Mouse (Mus musculus) hindbrain, embryonic 16.5 days (tissue): ENCODE data around the gene Tcte1. TPM values are rescaled to one million over a fixed set of nuclear protein-coding genes. Genes with fewer than 3 reads are reported as not detected.

Source experiments
- ATAC-seq: fragments of 200-750 bp; cut with Nextera tagmentation; 2 replicates; pipeline ENCODE4 v1.8.0; 2017; ENCODE audit warnings: moderate TSS enrichment, moderate library complexity
- H3K27ac ChIP-seq: fragments of 300-500 bp; sonication (generic); 2 replicates; pipeline ENCODE4 v1.5.1; 2014; ENCODE audit warnings: low read depth, mild to moderate bottlenecking, control low read depth, low read length, moderate library complexity
- H3K27me3 ChIP-seq: fragments of 300-500 bp; sonication (generic); replicated peaks from 2 replicates; pipeline ENCODE4 v1.6.1; 2014; ENCODE audit warnings: low read length; ENCODE audit not compliant: control insufficient read depth, insufficient read depth
- H3K36me3 ChIP-seq: fragments of 300-500 bp; sonication (generic); 2 replicates; pipeline ENCODE4 v1.6.1; 2014; ENCODE audit warnings: mild to moderate bottlenecking, low read length, moderate library complexity, mixed read lengths; ENCODE audit not compliant: control insufficient read depth, insufficient read depth
- H3K4me1 ChIP-seq: fragments of 300-500 bp; sonication (generic); 2 replicates; pipeline ENCODE4 v1.6.1; 2014; ENCODE audit warnings: low read depth, low read length; ENCODE audit not compliant: control insufficient read depth, insufficient read depth
- H3K4me2 ChIP-seq: fragments of 300-500 bp; sonication (generic); 2 replicates; pipeline ENCODE4 v1.6.1; 2014; ENCODE audit warnings: mild to moderate bottlenecking, low read length, control low read depth, moderate library complexity
- H3K4me3 ChIP-seq: fragments of 300-500 bp; sonication (generic); 2 replicates; pipeline ENCODE4 v1.5.1; 2014; ENCODE audit warnings: mild to moderate bottlenecking, low read length, control low read depth, moderate library complexity
- H3K9ac ChIP-seq: fragments of 300-500 bp; sonication (generic); 2 replicates; pipeline ENCODE4 v1.6.1; 2014; ENCODE audit warnings: low read depth, mild to moderate bottlenecking, control low read depth, low read length, moderate library complexity
- H3K9me3 ChIP-seq: fragments of 300-500 bp; sonication (generic); 2 replicates; pipeline ENCODE4 v1.6.1; 2014; ENCODE audit warnings: mild to moderate bottlenecking, low read length, moderate library complexity; ENCODE audit not compliant: control insufficient read depth
- WGBS: fragments of 180-500 bp; shearing (Covaris S2); extraction: QIAGEN DNeasy Blood & Tissue Kit; methylation state at CpG from one replicate; pipeline ENCODE4 v1.1.7; 2014; 5-methylcytosine and 5-hydroxymethylcytosine counted together
- polyA plus RNA-seq: library from polyadenylated mRNA; unstranded; fragments of >200 nt; fragmentation: Nextera tagmentation; extraction: Ambion mirVana; gene quantifications from 2 replicates; pipeline ENCODE4 v1.2.1, GENCODE M21; 2015

The Tcte1 gene
- polyA plus RNA-seq, 1 experiment from 2014 or later, result 6.3 TPM

GRCm38 (mm10) chr17:45518766-45519475 lies 4.3 kb upstream of the Tcte1 start:
- peaks cover 14% of the 10 kb centered on the region for H3K4me1 ChIP-seq
- peak overlapping the region; percentile 49; the same call in 1 of the 2 replicates for H3K27ac ChIP-seq
- peaks cover 5% of the 10 kb centered on the region; the same call in 1 of the 2 replicates for H3K36me3 ChIP-seq
- H3K4me2 ChIP-seq, result no peak overlapping the region
- no peak overlapping the region for H3K9ac ChIP-seq
- no peaks in the 10 kb centered on the region for H3K27me3 ChIP-seq
- H3K4me3 ChIP-seq, result no peak overlapping the region
- peak; percentile 35 for ATAC-seq
- H3K9me3 ChIP-seq, result no peaks in the 10 kb centered on the region
- 72% methylated on average over 12 of the region's 12 CpGs for WGBS

GRCm38 (mm10) chr17:45520136-45520535 lies 3.1 kb upstream of the Tcte1 start:
- ATAC-seq, result no peak
- H3K4me2 ChIP-seq, result no peak overlapping the region
- H3K9ac ChIP-seq, result no peak overlapping the region
- 79% methylated on average over 11 of the region's 11 CpGs for WGBS
- peaks cover 5% of the 10 kb centered on the region; the same call in 1 of the 2 replicates for H3K36me3 ChIP-seq
- peaks cover 14% of the 10 kb centered on the region for H3K4me1 ChIP-seq
- no peaks in the 10 kb centered on the region for H3K9me3 ChIP-seq
- no peak overlapping the region for H3K4me3 ChIP-seq
- H3K27ac ChIP-seq, result no peak overlapping the region; the same call in 1 of the 2 replicates
- no peaks in the 10 kb centered on the region for H3K27me3 ChIP-seq

GRCm38 (mm10) chr17:45524961-45525360 lies 1.7 kb downstream of the Tcte1 start:
- ATAC-seq, result no peak; the same call in 1 of the 2 replicates
- H3K9ac ChIP-seq, result no peak overlapping the region
- H3K4me3 ChIP-seq, result no peak overlapping the region
- WGBS, result 60% methylated on average over 4 of the region's 4 CpGs
- H3K27ac ChIP-seq, result no peak overlapping the region
- H3K9me3 ChIP-seq, result no peaks in the 10 kb centered on the region
- H3K27me3 ChIP-seq, result peaks cover 2% of the 10 kb centered on the region; the same call in 1 of the 2 replicates
- H3K4me2 ChIP-seq, result no peak overlapping the region
- H3K36me3 ChIP-seq, result peaks cover 2% of the 10 kb centered on the region; the same call in 1 of the 2 replicates
- H3K4me1 ChIP-seq, result peaks cover 15% of the 10 kb centered on the region

GRCm38 (mm10) chr17:45526571-45526970 lies 3.3 kb downstream of the Tcte1 start:
- Histone ChIP-seq H3K36me3 (no peaks in the 10 kb centered on the region), H3K4me3 (no peak overlapping the region), H3K4me2 (no peak overlapping the region), H3K9ac (no peak overlapping the region), H3K27ac (no peak overlapping the region), H3K4me1 (peaks cover 15% of the 10 kb centered on the region), H3K9me3 (no peaks in the 10 kb centered on the region), H3K27me3 (peaks cover 2% of the 10 kb centered on the region; the same call in 1 of the 2 replicates)
- ATAC-seq, result no peak
- WGBS, result 21% methylated on average over 5 of the region's 5 CpGs

GRCm38 (mm10) chr17:45530346-45530782 lies 7.1 kb downstream of the Tcte1 start:
- Histone ChIP-seq H3K27ac (peak overlapping the region; percentile 29; the same call in 1 of the 2 replicates), H3K36me3 (no peaks in the 10 kb centered on the region), H3K27me3 (peaks cover 8% of the 10 kb centered on the region), H3K9me3 (no peaks in the 10 kb centered on the region), H3K4me3 (no peak overlapping the region), H3K9ac (no peak overlapping the region), H3K4me2 (no peak overlapping the region), H3K4me1 (peaks cover 2% of the 10 kb centered on the region; the same call in 1 of the 2 replicates)
- 27% methylated on average over 13 of the region's 13 CpGs for WGBS
- peak; percentile 82 for ATAC-seq

GRCm38 (mm10) chr17:45532896-45533295 lies 9.7 kb downstream of the Tcte1 start:
- no peaks in the 10 kb centered on the region for H3K36me3 ChIP-seq
- no peak overlapping the region for H3K4me2 ChIP-seq
- WGBS, result 55% methylated on average over 15 of the region's 15 CpGs
- H3K4me3 ChIP-seq, result no peak overlapping the region
- no peaks in the 10 kb centered on the region for H3K4me1 ChIP-seq
- no peak overlapping the region for H3K9ac ChIP-seq
- H3K27me3 ChIP-seq, result peaks cover 11% of the 10 kb centered on the region
- no peaks in the 10 kb centered on the region for H3K9me3 ChIP-seq
- ATAC-seq, result no peak
- no peak overlapping the region for H3K27ac ChIP-seq

- Histone ChIP-seq H3K4me2 (no peak overlapping the region), H3K27ac (no peak overlapping the region), H3K4me1 (no peaks in the 10 kb centered on the region), H3K27me3 (peaks cover 9% of the 10 kb centered on the region), H3K4me3 (no peak overlapping the region), H3K9me3 (no peaks in the 10 kb centered on the region), H3K36me3 (no peaks in the 10 kb centered on the region), H3K9ac (no peak overlapping the region)
- 15% methylated on average over 5 of the region's 5 CpGs for WGBS
- no peak for ATAC-seq
Measured at GRCm38 (mm10) chr17:45536264-45536663, 13.0 kb downstream of the Tcte1 start.

GRCm38 (mm10) chr17:45538394-45538793 lies 15.2 kb downstream of the Tcte1 start:
- Histone ChIP-seq H3K4me1 (peaks cover 4% of the 10 kb centered on the region; the same call in 1 of the 2 replicates), H3K27ac (no peak overlapping the region), H3K4me3 (no peak overlapping the region), H3K4me2 (no peak overlapping the region), H3K9me3 (no peaks in the 10 kb centered on the region), H3K9ac (no peak overlapping the region), H3K27me3 (peaks cover 9% of the 10 kb centered on the region), H3K36me3 (no peaks in the 10 kb centered on the region)
- 64% methylated on average over 4 of the region's 4 CpGs for WGBS
- ATAC-seq, result no peak

- peaks cover 9% of the 10 kb centered on the region for H3K27me3 ChIP-seq
- H3K4me3 ChIP-seq, result no peak overlapping the region
- no peaks in the 10 kb centered on the region for H3K36me3 ChIP-seq
- no peak overlapping the region for H3K27ac ChIP-seq
- no peaks in the 10 kb centered on the region for H3K9me3 ChIP-seq
- ATAC-seq, result no peak
- H3K9ac ChIP-seq, result no peak overlapping the region
- peaks cover 8% of the 10 kb centered on the region for H3K4me1 ChIP-seq
- H3K4me2 ChIP-seq, result no peak overlapping the region
- whole genome bisulfite sequencing, result 82% methylated on average over 21 of the region's 21 CpGs
Measured at GRCm38 (mm10) chr17:45539664-45540063, 16.4 kb downstream of the Tcte1 start.
